Mouse (Mus musculus) adrenal gland, adult (tissue): Measurements from ENCODE around the gene Gpatch1.

Source experiments
- DNase-seq, 2 experiments: peaks; one replicate each; pipeline ENCODE4 v3.0.0; 2022 to 2023; ENCODE audit warnings: low spot score in 1 of 2; ENCODE audit not compliant: inconsistent age in 2 of 2

The Gpatch1 gene

GRCm38 (mm10) chr7:35317729-35318609, at the start of gene Gpatch1:
Gene Gpatch1 (minus strand): TSS chr7:35318440.
- peak; percentile 92 to 99 for DNase-seq

DNA sequence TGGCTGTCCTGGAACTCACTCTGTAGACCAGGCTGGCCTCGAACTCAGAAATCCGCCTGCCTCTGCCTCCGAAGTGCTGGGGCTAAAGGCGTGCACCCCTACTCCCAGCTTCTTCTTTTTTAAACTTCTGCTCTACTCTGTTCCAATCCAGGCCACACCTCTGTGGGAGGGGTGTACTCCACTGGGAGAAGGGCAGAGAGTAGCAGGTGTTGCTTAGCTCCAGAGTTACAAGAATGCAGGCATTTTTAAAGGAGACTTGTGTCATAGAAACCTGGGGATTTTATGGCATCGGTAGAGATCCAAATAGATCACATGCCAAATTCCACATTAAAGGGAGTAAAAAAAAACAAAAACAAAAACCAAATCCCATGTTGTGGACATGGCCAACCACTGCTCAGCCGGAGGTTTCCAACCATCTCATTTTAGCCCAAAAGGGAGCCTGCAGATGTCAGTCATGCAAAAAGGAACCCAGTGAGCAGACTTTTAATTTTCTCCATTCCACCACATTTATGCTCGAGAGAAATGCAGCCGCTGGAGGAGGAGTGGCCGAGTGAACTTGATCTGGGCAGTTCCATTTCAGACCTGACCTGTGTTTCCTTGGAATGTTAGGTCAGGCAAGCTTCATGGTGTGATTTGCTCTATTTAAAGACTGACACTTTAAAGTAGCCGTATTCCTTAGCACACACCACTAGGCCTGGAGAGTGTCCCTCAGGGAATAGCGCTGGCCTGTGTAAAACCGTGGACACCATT, 47.1 kb upstream of the Gpatch1 start:
- DNase-seq = no peak

DNA sequence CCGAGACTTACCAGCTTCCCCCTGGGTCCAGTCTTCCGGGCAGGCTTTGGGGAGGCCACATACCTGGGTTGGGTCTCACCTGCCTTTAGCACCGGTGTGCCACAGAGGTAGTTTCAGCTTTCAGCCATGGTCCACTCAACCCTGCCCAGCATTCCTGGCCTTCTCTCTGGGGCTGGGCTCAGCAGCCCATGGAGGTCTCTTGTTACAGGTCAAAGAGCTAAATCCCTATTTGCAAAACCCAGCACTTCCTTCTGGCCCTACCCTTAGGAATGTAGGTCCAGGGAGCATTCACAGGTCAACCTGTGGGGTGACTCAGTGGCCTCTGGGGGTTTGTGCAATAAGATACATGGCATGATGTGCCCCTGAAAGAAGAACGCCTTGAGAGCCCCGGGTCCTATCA, 44.6 kb upstream of the Gpatch1 start:
- DNase-seq = no peak

DNA sequence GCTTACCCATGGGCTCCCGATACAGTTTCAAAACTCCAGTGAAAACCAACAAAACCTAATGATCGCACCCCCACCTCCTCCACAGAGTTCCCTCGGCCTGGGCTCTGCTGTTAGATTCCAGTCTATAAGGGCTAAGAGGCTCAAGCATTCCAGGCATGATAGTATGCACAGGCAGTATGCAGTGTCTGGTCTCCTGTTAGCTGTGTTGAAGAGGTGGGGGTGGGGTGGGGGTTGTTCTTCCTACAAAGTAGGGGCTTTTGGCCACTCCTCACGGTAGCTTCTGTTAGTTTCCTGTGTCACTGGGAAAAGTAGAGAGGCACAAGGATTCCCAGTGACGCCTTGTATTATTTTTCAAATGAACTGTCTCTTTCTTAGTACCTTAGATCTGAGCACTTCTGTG, 44.0 kb upstream of the Gpatch1 start:
- no peak for DNase-seq

DNA sequence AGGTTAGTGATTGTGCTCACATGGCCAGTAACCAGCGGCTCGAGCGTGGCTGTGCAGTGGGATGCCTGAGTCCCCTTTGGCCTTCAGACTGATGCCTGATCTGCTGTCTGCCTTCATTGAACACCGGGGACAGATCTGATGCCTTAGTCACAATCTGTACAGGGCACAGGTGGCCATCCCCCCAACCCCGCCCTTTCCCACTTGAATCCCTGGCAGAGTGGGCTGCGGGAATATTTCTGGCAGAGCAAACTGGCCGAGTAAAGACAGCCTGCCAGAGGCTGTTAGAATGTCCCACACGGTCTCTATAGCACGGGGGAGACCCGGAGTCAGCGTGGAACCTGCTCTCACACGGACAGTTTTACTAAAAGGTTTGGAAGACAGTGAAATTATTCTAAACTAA, 39.4 kb upstream of the Gpatch1 start:
- no peak for DNase-seq

- no peak for DNase-seq
Observed at GRCm38 (mm10) chr7:35355303-35355872, 37.1 kb upstream of the Gpatch1 start.

DNA sequence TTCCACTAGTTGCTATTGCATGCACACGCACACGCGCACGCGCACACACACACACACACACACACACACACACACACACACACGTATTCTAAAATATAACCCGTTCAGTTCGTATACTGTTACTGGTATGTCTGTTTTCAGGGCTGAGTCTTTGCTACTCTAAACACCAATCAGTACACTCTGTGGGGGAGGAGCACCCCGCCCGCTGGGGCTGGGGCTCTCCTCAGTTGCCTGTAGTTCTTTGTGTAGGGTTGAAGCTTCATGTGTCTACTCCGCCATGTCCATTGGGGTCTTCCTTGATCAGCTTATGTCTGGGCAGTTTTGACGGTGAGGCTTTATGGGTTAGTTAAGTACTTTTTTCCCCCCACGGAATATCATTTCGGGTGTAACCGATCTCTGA, 35.1 kb upstream of the Gpatch1 start:
- DNase-seq = no peak

GRCm38 (mm10) chr7:35351155-35351554, 32.9 kb upstream of the Gpatch1 start:
- no peak for DNase-seq

- DNase-seq = no peak
Observed at GRCm38 (mm10) chr7:35349886-35350684, 31.8 kb upstream of the Gpatch1 start.

DNA sequence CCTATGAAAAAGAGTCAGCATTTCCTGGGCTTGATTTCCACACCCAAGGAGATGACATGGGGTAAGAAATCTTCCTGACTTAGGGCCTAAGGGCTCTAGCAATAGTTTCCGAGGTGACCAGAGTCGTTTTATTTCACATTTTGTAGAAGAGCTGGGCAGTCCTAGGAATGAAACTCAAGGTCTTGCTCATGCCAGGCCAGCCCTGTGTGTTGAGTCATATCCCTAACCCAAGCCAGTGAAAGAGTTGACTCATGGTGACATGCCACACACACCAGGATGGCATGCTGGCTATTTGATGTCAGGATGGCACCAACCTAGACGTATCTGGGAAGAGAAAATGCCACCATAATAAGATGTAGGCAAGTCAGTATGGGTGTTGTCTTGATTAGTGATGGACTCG, 30.8 kb upstream of the Gpatch1 start:
- peak; percentile 68 to 73 for DNase-seq

DNA sequence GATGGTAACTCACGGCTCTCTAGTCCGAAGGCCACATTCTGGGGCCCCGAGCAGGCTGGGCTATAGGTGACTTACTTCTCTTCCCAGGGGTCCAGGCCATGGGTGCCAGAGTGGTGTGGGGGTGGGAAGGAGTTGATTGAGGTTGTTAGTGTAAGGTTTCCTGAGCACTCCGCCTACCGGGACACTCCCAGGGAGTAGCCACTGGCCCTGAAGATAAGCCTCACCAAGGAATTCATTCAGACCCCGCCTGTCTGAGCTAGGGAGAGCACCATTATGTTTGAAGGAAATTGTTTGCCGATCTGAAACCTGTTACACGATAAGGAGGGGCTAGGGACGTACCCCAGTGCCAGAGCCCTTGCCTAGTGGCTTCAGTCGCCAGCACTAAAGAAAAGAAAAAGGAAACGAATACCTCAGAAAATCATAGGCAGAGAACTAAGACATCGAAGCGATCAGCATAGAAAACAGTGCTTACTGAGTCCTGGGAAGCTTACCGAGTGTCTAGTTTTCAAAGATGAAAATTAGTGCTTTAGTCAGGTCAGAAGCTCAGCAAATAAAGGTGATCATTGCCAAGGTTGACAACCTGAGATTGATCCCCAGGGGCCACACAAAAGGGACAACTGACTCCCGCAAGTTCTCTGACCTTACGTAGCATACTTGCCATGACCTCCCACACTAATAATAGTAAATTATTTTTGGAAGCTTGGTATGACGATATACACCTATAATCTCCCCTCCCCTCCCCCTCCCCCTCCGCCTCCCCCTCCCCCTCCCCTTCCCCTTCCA, 29.9 kb upstream of the Gpatch1 start:
- no peak for DNase-seq

DNA sequence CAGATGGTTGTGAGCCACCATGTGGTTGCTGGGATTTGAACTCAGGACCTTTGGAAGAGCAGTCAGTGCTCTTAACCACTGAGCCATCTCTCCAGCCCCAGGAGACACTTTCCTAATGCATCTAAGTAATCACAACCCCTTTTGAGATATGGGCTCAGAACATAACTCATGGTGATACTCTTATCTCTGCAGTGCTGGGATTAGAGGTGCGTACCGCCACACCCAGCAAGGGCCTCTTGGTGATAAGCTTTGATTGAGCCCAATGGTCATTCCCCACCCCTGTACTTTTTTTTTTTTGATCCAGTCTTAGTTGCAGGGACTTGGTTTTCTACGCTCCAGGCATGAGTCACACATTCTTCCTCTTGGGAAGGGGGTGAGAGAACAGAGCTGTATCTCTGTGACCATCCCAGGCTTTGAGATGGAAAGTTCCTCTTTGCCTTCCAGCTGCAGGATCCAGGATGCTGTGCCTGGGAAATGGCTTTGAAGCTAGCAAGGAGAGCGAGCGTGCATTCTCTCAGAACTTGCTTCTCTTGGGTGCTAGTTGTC, 26.6 kb upstream of the Gpatch1 start:
- no peak for DNase-seq

- DNase-seq = no peak
Observed at GRCm38 (mm10) chr7:35342498-35342897, 24.3 kb upstream of the Gpatch1 start.

DNA sequence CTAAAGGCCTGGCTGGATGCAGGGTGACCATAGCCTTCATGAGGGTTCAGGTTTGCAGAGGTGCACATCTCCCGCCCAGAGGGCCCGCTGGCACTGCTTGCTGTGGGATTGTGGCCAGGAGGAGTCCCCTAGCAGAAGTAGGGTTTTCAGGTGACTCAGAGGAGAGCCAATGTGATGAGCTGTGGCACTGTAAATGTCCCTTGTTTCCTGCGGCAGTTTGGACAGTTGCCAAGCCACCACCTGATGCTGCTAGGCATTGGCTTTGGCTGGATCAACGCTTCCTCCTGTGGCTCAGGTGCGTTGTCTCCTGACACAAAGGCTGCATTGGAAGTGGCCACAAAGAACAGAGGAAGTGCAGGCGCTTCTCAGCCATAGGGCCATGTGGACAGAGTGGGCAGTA, 23.0 kb upstream of the Gpatch1 start:
- DNase-seq = no peak

DNA sequence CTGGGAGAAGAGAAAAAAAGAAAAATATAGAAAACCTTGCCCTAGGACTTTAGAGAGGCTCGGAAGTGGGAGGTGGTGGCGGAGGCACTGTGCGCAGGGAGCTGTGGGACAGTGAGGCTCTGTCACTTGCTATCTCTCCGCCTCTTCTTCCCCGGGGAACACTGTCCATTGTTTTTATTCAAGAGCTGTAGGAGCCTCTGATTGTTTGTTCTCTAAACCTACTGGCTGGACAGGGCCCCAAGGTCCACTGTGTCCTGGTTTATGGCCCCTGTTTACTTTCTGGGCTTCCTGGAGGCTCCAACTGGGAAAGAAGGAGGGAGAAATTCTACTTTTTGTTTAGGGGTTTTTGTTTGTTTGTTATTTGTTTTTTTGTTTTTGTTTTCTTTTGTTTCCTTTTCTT, 22.0 kb upstream of the Gpatch1 start:
- no peak for DNase-seq

DNA sequence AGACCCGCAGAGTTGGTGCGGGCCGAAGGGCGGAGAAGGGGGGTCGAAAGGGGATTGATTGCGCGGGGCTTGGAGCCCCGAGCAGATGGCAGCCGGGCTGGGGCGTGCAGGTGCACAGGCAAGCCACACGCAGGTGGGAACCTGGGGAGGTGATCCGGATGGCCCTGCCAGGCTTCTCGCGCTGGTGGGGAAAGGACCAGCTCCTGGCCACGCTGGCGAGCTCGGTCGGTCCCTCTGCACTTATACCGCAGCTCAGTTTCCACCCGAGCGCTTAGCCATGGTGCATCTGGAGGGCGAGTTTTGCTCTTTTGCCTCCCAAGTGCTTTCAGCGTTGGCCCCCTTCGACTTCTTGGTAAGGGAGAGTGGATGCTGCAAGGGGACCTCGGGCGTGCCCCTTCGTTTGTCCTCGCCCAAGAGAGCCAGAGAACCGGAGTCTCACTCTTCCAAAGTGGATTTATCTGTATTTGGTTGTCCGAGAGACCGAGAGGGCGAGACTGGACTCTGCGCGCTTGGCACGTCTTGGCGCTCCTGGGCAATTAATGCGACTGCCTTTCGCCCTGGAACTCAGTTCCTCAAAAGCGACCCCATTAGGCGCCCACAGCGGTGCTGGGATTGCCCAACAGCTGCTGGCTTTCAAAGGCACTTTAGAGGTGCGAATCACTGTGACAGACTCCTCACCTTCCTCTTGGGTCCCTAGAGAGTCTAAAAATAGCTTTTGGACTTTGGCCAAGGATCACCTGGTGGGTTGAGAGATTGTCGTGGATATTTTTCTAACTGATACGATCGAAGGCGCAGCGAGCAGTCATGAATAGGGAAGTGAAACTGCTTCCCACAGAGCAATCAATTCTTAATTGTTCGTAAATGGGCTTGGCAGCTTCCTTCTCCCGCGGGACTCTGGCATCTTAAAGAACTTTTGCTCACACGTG, 16.6 kb upstream of the Gpatch1 start:
- DNase-seq = peak in 1 of 2 experiments; percentile 79

DNA sequence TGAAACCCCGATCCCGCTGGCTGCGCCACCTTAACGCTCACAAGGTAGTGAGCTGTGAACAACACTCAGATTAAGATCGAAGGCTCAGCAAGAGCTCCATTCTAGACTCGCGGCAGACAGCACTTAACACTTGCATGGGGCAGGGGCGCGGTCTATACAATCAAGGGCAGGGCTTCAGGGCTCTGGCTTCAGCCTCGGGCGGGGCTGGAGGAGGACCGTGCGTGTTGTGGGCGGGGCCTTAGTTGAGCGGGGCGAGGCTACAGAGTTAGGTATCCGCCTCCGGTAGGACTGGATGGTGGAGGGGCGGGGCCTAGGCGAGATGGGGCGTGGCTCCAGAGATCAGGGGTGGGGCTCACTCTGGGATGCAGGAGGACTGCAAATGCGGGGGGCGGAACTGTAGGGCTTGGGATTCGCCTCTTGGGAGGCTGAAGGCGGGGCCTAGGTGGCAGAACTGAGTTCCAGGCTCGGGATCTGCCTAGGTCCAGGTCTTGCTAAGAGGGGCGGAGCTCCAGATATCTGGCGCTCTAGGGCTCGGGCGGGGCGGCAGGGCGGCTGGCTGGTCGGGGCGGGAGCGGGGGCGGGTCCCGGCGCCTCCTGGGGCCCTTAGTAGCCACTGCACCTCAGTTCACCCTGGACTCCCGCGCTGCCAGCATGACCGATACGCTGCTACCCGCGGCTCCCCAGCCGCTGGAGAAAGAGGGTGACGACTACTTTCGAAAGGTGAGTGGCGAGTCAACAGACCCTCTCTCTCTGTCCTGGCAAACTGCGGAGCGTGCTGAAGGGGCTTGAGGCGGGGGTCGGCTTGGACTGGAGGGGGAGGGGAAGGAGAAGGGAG, 15.7 kb upstream of the Gpatch1 start, which contains the start of gene Rhpn2:
Gene Rhpn2 (plus strand): TSS at position 479 of the 835 bp plus-strand sequence.
- DNase-seq = peak; percentile 100

- no peak for DNase-seq
Observed at GRCm38 (mm10) chr7:35333231-35333651, 15.0 kb upstream of the Gpatch1 start.
